Mouse (Mus musculus): ENCODE measurements around the gene Cdh5.

The Cdh5 gene

DNA sequence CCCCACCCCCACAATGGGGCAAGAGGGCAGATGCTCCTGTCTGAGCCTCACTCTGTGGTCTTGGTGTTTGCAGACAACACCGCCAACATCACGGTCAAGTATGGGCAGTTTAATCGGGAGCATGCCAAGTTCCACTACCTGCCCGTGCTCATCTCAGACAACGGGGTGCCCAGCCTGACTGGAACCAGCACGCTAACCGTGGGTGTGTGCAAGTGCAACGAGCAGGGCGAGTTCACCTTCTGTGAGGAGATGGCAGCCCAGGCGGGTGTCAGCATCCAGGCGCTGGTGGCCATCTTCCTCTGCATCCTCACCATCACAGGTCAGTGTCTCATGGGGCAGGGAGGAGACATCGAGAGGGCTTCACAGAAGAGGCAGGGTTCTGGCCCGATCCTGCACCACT, 39.2 kb downstream of the Cdh5 start:
- no peak for DNase-seq

DNA sequence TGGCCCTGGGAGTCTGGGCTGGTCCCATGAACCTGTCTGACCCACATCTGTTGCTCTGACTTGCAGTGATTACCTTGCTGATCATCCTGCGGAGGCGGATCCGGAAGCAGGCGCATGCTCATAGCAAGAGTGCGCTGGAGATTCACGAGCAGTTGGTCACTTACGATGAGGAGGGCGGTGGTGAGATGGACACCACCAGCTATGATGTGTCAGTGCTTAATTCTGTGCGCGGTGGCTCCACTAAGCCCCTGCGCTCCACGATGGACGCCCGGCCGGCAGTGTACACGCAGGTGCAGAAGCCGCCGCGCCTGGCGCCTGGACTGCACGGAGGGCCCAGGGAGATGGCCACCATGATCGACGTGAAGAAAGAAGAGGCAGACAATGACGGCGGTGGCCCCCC, 41.0 kb downstream of the Cdh5 start:
- DNase-seq: no peak

DNA sequence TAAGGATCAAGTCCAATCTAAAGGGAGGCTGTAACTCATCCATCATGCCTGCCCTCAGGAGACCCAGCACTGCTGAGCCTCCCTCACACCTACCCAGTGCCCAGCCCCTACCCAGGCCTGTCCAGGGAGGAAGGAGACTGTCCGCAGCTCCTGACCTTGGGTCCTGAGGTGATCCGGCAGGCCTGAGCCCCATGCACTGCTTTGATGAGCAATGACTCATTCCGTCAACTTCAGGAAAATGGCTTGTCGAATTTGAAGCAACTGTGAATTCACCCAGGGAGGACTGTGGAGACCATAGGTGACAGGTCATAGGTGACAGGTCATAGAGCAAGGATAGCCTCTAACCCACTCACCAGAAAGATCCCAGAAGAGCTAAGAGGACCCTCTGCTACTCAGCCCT, 42.0 kb downstream of the Cdh5 start:
- no peak for DNase-seq

DNA sequence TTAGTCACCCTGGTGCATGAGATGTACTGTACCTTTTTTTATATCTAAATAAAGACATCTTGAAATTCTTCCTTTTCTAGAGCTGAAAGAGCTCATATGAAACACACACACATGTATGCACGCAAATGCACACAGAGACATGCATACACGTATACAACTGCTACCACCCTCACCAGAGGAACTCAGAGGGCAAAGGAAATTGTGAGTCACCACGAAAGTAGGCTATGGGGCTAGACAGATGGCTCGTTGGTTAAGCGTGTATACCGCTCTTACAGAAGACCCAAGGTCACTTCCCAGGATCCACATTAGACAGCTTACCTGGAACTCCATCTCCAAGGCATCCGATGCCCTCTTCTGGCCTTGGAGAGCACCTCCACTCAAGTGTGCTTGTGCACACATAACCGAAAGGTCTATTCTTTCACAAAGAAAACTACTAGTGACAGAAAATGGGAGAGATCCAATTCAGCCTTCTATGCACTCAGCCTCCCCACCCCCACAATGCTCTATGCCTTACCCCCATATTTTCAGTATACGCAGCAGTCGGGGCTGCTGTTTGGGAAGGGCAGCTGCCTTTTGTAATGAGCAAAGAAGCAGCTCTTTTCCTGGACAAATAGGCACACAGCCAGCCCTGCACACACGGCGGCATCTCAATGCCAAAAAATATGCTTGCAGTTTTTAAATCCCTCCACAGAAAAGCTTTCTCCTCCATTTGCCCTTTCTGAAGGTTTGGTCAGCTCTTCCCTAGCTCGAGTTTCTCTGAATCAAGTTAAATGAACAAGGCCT, 43.2 kb downstream of the Cdh5 start:
- no peak for DNase-seq

DNA sequence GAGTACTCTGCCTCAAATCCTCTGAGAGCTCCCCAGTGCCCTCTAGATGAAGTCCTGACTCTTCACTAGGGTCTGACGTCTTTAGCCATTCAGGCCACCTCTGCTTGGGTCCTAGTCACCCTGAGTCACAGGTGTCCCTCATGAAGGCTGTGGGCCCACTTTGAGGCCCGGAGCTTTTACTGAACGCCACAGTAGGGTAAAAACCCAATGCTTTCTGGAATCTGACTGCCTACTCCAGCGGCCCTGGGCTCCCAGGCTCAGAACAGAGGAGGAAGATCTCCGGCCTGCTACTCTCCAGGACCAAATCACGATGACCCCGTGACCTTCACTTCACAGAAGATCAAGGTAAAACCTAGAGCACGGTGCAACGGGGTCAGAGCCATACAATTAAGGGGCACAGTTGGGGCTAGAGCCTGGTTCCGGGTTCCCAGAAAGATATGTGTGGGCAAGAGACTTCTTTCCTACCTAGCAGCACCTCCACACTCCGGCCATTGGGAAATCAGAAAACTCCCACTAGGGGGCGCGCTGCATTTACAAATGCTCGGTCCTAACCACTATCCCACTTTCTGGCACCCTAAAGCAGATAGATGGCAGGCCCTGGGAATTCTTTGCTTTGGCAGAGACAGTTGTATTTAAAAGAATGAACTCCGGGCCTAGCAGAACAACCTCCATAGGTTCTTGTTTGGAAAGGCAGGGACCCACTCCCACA, 44.7 kb downstream of the Cdh5 start:
- DNase-seq: peak; percentile 79

DNA sequence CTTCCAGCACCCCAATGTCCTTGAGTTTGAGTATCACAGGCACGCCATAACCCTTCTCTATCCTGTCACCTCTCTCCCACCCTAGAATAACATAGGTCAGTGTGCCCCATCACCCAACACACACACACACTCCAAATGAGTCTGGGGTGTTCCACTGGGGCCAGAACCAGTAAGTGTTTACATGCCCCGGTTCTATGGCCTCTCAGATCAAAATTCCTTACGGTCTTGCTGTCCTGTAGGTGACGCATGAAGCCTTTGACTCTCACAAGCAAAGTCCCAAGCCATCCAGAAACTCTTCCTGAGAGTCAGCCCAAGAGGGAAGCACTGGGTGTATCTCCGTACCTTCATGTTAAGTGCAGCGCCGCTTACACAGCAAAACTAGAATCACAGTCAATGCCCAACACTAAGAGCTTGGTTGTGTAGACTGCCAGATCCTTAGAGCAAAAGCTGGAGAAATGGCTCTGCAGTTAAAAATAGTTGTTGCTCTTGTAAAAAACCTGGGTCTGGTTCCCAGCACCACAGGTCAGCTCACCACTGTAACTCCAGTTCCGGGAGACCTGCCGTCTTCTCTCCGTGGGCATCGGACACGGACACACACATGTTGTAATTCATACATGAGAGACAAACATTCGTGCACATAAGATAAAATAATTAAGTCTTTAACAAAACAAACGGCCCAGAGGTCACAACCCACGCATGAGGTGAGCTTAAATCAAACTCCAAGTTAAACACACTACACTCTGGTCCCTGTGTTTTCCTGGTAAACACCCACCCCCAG, 45.5 kb downstream of the Cdh5 start:
- DNase-seq: no peak

DNA sequence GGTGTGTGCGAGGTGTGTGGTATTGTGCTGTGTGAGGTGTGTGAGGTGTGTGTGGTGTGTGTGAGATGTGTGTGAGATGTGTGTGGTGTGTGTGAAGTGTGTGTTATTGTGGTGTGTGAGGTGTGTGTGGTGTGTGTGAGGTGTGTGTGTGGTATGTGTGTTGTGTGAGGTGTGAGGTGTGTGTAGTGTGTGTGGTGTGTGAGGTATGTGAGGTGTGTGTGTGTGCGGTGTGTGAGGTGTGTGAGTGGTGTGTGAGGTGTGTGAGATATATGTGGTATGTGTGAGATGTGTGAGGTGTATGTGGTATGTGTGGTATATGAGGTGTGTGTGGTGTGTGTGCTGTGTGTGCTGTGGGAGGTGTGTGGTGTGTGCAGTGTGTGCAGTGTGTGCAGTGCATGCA, 46.5 kb downstream of the Cdh5 start:
- no peak for DNase-seq

DNA sequence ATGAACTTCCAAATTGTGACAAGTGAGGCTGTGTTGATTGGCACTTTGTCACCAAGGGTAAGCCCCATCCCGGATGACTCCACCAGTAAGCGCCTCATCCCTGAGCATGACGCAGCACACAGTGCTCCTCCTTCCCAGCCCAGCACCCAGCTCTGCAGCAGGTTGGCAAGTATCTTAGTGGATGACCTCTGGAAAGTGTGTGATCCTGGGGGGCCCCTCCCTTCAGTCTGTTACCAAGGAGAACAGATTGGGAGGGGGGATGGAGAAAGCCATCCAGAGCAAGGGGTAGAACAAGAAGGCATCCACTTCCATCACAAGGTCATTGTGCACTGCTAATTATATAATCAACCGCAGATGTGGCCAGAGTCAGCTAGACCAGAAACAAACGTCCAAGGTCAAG, 59.3 kb downstream of the Cdh5 start:
- DNase-seq: no peak

DNA sequence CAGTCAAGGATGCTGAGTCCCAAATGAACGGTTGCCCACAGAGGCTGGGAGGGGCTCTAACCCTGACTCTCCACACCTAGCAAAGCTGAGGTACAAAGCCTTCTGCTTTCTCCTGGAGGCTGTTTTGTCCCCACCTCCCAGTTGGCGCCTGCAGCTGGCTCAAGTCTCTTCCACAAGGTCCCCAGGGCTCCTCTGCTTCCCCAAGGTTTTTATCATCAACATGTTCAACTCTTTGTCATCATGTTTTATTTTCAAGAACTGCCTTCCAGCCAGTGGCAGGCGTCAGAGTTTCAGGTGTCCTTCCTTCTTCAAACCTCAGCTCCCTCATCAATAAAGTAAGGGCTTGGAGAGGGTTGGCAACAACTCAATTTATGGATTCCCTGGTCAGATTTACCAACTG, 68.0 kb downstream of the Cdh5 start:
- no peak for DNase-seq

DNA sequence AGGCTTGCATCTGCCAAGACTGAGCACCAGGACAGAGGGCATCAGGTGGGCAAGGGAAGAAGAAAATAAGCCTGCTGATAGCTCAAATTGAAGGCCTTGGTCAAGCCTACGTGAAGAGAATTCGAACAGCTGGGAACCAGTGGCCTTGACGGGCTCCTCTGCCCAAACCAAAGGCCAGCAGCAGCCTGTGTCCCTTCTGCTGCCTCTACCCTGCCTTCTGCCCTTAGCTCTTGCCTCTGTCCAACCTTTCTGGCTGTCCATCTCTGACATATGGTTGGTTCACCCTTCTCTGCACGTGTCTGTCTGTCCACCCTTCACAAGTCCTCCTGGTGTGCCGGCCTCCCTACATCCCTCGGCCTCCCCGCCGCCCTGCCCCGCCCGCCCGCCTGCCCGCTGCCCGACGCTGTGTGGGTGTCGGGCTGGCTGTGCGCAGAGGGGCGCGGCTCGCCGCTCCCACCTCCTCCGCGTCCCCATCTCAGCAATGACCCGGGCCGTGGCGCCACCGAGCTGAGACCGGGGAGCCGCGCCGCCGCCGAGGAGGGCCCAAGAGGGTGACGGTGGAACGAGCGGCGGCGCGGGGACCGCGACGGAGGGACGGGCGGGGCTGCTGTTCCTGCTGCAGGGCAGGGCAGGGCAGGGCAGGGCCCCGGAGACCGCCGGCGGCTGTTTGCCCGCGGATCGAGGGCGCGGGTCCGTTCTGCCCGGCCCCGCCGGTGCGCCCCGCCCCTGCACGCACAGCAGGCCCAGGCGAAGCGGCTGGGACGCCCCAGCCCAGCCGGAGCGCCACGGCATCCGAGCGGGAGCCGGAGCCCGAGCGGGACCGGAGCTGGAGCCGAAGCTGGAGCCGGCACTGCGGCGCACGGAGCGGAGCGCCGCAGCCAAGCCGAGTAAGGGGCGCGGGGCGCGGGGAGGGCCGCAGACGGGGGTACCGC, 69.0 kb downstream of the Cdh5 start, which contains the start of gene Bean1:
Bean1 (plus strand) TSS at position 325 of the 932 bp plus-strand sequence.
- peak; percentile 16 for DNase-seq

DNA sequence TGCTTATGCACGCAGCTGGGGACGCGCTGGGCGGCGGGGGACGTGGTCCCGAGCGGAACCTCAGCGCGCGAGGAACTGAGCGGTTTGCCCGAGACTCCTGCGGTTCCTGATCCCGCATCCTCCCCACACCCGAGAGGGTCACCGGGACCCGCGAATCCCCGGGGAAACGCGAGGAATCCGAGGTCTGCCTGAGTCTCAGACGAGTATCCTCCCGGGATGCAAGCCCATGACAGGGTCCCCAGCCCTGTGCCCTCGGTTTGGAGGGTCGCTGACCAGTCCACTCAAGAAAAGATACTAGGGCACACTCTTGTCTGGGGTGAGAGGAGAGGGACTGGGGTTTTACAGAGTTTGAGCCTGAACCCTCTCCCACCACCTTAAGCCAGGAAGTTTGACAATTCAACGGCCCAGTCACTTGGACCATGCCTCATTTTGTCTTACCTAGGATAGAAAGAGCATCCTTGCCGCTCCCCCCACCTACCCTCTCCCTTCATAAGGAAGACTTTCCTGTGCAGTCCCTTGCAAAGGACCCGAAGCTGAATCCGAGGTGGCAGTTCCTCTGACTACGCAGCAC, 69.7 kb downstream of the Cdh5 start:
- no peak for DNase-seq

DNA sequence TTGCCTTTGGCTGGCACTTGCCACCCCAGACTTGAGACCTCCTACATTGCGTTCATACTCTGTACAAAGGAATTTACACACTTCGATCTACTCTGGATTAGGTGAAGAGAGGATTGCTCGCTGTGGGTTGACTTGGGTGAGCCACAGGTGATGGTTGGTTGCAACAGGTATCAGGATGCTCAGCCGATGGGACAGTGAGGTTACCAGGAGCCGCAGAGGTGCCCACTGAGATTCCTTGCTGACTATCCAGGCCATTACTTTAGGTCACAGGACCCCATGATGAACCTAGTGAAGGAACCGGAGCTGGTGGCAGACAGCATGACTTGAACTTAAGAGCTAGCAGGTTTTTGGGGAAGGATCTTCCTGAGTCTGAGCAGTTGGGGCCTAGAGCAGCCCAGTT, 71.0 kb downstream of the Cdh5 start:
- no peak for DNase-seq

DNA sequence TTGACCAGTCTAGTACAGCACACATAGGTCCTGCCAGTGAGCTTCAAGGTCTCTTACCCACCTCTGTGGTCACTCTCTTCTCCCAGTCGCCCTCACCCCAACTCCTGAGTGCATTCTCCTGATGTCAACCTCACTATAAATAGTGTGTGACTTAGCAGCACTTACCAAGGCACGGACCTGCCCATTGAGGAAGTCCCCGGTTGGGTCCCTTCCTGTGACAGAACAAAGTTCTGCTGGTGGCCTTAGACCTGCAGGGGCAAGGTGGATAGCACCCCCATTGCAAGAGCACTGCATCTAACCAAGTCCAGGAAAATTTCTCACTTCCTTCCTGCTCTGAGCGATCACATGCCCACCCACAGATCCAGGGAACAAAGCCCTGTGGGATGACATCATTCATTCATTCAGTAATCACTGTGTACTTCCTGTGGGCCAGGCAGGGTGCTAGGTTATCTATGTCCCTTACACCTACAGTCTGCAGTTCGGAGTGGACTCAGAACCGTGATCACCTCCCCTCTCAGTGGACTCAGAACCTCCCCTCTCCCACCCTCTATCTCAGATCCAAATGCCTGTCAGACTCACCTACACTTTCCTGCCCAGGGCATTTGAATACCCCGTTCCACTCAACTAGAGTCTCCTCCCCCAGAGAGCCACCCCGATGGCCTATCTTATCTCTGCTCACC, 74.6 kb downstream of the Cdh5 start:
- no peak for DNase-seq

DNA sequence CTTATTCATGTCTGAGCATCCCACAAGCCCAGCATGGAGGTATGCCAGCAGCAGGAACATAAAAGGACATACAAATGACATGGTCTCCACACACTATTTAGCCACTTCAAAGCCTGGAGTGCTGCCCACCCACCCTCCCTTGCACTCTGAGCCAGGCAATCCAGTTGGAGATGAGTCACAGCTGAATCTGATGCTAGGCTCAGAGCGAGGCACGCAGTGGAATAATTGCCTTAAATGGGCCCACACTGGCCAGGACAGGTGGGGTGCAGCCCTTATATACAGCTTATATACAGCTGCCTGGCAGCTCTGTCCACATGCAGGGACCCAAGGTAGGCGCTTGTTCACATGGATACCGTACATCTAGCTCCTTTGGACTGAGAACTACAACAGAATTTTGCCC, 75.6 kb downstream of the Cdh5 start:
- DNase-seq: no peak

DNA sequence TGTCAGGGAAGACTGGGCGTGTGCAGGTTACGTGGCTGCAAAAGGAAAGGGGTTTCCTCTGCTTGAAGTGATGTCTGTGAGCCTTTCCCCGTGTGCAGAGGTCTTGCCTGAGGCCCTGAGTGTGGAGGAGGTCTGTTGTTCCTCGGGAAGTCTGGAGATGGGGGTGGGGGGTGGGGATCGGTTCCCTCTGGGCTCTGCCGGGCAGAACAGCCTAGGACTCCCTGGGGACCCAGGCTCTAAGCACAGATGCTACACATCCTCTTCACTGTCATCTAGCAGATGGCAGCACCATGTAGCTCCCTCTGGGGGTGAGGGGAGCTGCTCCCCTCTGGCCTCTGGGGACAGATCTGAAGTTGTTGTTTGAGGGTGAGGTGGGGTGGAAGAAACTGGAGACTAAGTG, 83.5 kb downstream of the Cdh5 start:
- DNase-seq: no peak

DNA sequence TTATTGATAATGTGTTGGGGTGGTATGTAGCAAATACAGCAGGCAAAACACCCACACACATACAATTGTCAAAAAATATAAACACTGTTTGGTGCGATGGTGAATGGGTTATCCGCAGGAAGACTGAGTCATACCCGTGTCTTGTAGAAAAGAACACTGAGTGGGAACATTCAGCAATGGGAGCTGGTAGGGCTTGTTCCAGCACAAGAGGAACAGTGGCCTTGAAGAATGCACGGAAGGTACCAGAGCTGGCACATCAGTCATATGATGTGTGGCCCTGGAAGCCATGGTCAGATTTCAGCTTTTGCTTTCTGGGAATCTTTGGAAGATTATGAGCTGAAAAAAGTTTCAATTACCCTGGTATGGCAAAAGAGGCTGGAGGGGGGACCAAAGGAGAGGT, 85.4 kb downstream of the Cdh5 start:
- DNase-seq: no peak

DNA sequence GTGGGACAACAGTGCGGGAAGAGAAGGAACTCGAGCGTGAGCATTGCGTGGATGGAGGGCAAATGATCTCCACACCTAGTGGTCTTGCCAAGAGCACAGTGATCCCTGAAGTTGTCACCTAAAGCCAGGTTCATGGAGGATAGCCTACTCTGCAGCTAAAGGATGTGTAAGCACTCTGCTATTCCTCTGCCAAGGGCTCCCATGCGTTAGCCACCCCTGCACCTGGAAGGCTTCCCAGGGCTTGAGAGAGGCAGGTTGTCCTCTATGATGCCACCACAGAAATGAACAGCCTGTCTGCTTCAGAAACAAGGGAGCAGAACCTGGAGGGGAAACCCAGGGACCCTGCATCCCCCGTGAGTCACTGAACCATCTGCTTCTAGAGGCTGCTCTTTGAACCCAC, 86.2 kb downstream of the Cdh5 start:
- DNase-seq: no peak

DNA sequence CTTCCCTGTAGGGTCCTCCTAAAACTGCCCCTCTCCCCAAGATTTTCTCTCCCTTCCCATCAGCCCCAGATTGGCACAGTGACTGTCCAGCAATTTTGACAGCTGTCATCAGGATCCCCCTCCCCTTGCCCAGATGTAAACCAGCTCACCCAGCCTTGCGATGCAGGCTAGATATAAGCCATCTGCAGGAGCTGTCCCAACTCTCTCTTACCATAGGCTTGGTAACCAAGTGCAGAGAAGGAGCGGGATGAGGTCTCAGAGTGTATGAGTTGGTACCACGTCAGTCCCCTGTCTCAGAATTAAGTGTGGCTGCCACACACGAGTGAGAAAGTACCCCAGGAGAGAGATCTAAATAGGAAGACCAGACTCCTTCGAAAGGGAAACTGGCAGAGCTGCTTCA, 87.0 kb downstream of the Cdh5 start:
- no peak for DNase-seq

DNA sequence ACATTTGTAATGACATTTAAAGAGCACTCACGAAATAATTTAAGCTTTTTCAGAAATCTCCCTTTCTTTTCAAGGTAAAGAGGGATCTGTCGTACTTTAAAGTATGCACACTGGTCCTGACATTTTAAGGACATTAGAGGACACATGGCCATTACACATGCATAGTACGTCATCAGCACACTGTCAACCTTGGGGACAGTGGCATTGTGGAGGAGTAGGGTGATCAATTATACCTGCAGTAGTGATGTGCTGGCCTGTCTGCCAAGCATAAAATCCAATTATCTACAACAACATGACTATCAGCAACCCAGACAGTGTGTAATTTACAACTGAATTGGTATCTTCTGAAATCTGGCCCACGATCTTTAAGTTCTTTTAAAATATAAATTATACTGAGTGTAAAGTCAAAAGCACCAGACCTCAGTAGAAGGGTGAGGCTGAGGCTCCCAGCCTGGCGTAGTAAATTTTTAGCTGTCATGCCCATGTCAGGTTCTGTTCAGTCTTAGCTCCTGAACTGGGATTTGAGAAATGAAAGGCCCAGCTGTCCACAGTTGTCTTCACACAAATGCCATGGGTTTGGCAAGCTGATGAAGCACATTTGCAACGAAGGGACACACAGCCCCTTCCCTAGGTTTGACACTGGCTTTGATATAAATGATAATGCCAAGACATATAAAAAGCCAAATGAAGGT, 89.5 kb downstream of the Cdh5 start:
- DNase-seq: no peak

DNA sequence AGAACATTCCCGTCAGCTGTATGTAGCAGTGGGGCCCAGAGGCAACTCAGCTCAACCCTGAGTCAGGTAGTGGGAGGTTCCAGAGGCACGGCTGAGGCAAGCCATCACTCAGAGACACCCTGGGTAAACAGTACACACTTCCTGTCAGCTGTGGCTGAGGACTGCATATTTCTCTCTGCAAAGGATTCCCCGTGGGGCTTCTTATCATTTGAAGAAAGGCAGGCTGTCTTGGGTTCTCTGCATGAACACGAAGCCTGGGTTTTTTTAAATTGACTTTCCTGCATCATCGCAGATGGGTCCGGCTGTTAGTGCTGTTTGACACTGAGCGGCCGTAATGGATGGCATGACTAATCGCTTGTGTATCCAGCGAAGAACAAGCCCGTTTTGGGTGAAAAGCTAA, 90.1 kb downstream of the Cdh5 start:
- DNase-seq: peak; percentile 69
